Mouse (Mus musculus) liver, embryonic 14.5 days (tissue): ENCODE measurements at regions not wholly inside any gene's neighbourhood (a gene's known extent, or its start where the extent isn't known, plus 50 kb on each side); places are given as distances from the start of the nearest gene placed in this dataset.

Source experiments
- ATAC-seq: fragments of 200-750 bp; cut with Nextera tagmentation; 2 replicates; pipeline ENCODE4 v1.8.0; 2017; ENCODE audit warnings: moderate number of reproducible peaks, mild to moderate bottlenecking, moderate library complexity; ENCODE audit not compliant: insufficient read depth
- DNase-seq, 3 experiments: peaks; one replicate each; pipeline ENCODE4 v3.0.0-alpha.2; 2012 to 2013; ENCODE audit warnings: low read depth in 3 of 3, low spot score in 3 of 3
- H3K27ac ChIP-seq: fragments of 300-500 bp; sonication (generic); 2 replicates; pipeline ENCODE4 v1.5.1; 2014; ENCODE audit warnings: moderate library complexity, mild to moderate bottlenecking, control low read depth, inconsistent platforms
- H3K27me3 ChIP-seq: fragments of 300-500 bp; sonication (generic); 2 replicates; pipeline ENCODE4 v1.6.1; 2014; ENCODE audit warnings: mild to moderate bottlenecking, low read length, moderate library complexity; ENCODE audit not compliant: control insufficient read depth, insufficient read depth
- H3K36me3 ChIP-seq: fragments of 300-500 bp; sonication (generic); replicated peaks from 2 replicates; pipeline ENCODE4 v1.6.1; 2014; ENCODE audit warnings: low read depth; ENCODE audit not compliant: control insufficient read depth, insufficient read depth
- H3K4me1 ChIP-seq, 2 experiments: fragments of 200-500 bp in 1 of 2; fragments of 300-500 bp in 1 of 2; sonication (generic) in 1 of 2; replicated peaks; 2 replicates each; pipeline ENCODE4 v1.6.1; 2012 to 2014; ENCODE audit warnings: antibody characterized with exemption in 1 of 2, inconsistent platforms in 1 of 2, low read length in 1 of 2; ENCODE audit not compliant: control insufficient read depth in 2 of 2, insufficient read depth in 2 of 2
- H3K4me2 ChIP-seq: fragments of 300-500 bp; sonication (generic); 2 replicates; pipeline ENCODE4 v1.6.1; 2014; ENCODE audit warnings: low read depth, mild to moderate bottlenecking, control low read depth, moderate library complexity
- H3K4me3 ChIP-seq, 2 experiments: fragments of 200-500 bp in 1 of 2; fragments of 300-500 bp in 1 of 2; sonication (generic) in 1 of 2; 2 replicates each; pipeline ENCODE4 v1.5.1; 2012 to 2014; ENCODE audit warnings: low read depth in 2 of 2, low read length in 2 of 2, mild to moderate bottlenecking in 2 of 2, control low read depth in 1 of 2, inconsistent platforms in 1 of 2, moderate library complexity in 1 of 2; ENCODE audit not compliant: insufficient read depth in 1 of 2
- H3K9ac ChIP-seq: fragments of 300-500 bp; sonication (generic); replicated peaks from 2 replicates; pipeline ENCODE4 v1.6.1; 2014; ENCODE audit warnings: mild to moderate bottlenecking, control low read depth, moderate library complexity
- H3K9me3 ChIP-seq: fragments of 300-500 bp; sonication (generic); 2 replicates; pipeline ENCODE4 v1.6.1; 2016; ENCODE audit warnings: low read length, mixed read lengths; ENCODE audit not compliant: control insufficient read depth
- CTCF ChIP-seq: IDR thresholded peaks from 2 replicates; pipeline ENCODE4 v1.5.1; 2016; ENCODE audit warnings: antibody characterized with exemption, low read depth, control low read depth
- EP300 ChIP-seq: IDR thresholded peaks from 2 replicates; pipeline ENCODE4 v1.6.1; 2016; ENCODE audit warnings: antibody characterized with exemption, low read depth
- WGBS: fragments of 180-500 bp; shearing (Covaris S2); extraction: QIAGEN DNeasy Blood & Tissue Kit; methylation state at CpG from one replicate; pipeline ENCODE4 v1.1.7; 2014; ENCODE audit not compliant: insufficient replicate concordance; 5-methylcytosine and 5-hydroxymethylcytosine counted together

- H3K4me2 ChIP-seq: no peak overlapping the region
- H3K4me3 ChIP-seq: no peak overlapping the region
- ATAC-seq (no peak), DNase-seq (no peak)
- TF ChIP-seq CTCF (no peak), EP300 (no peak)
- H3K4me1 ChIP-seq: no peaks in the 10 kb centered on the region
- 15% methylated on average over 1 of the region's 1 CpGs for WGBS
- no peaks in the 10 kb centered on the region for H3K9me3 ChIP-seq
- no peak overlapping the region for H3K9ac ChIP-seq
- no peaks in the 10 kb centered on the region for H3K27me3 ChIP-seq
- no peak overlapping the region for H3K27ac ChIP-seq
- no peaks in the 10 kb centered on the region for H3K36me3 ChIP-seq
Observed at GRCm38 (mm10) chr4:71279710-71280109, 478.1 kb downstream of the Gm11232 start.

- no peaks in the 10 kb centered on the region for H3K27me3 ChIP-seq
- no peaks in the 10 kb centered on the region for H3K4me1 ChIP-seq
- H3K27ac ChIP-seq: no peak overlapping the region
- TF ChIP-seq EP300 (no peak), CTCF (no peak)
- H3K36me3 ChIP-seq: no peaks in the 10 kb centered on the region
- WGBS: 51% methylated on average over 2 of the region's 2 CpGs
- H3K4me3 ChIP-seq: no peak overlapping the region
- no peak overlapping the region for H3K9ac ChIP-seq
- no peak for DNase-seq
- no peak overlapping the region for H3K4me2 ChIP-seq
- ATAC-seq: no peak
- H3K9me3 ChIP-seq: no peaks in the 10 kb centered on the region
Observed at GRCm38 (mm10) chr4:71259897-71260296, 497.9 kb downstream of the Gm11232 start.

GRCm38 (mm10) chr4:71230497-71230872 lies 527.3 kb downstream of the Gm11232 start:
- Histone ChIP-seq H3K27me3 (no peaks in the 10 kb centered on the region), H3K27ac (no peak overlapping the region), H3K4me3 (no peak overlapping the region), H3K4me1 (no peaks in the 10 kb centered on the region), H3K4me2 (no peak overlapping the region), H3K36me3 (no peaks in the 10 kb centered on the region), H3K9me3 (no peaks in the 10 kb centered on the region), H3K9ac (no peak overlapping the region)
- no peak for DNase-seq
- TF ChIP-seq EP300: no peak
- TF ChIP-seq CTCF: no peak
- WGBS: 56% methylated on average over 4 of the region's 4 CpGs
- ATAC-seq: no peak

- 63% methylated on average over 3 of the region's 3 CpGs for WGBS
- H3K27ac ChIP-seq: no peak overlapping the region
- DNase-seq: no peak
- no peaks in the 10 kb centered on the region for H3K27me3 ChIP-seq
- no peak for ATAC-seq
- no peaks in the 10 kb centered on the region for H3K36me3 ChIP-seq
- H3K4me2 ChIP-seq: no peak overlapping the region
- H3K4me3 ChIP-seq: no peak overlapping the region
- H3K4me1 ChIP-seq: no peaks in the 10 kb centered on the region
- TF ChIP-seq EP300: no peak
- no peak for TF ChIP-seq CTCF
- H3K9ac ChIP-seq: no peak overlapping the region
- H3K9me3 ChIP-seq: no peaks in the 10 kb centered on the region
Observed at GRCm38 (mm10) chr4:71229796-71230496, 527.8 kb downstream of the Gm11232 start.

DNA sequence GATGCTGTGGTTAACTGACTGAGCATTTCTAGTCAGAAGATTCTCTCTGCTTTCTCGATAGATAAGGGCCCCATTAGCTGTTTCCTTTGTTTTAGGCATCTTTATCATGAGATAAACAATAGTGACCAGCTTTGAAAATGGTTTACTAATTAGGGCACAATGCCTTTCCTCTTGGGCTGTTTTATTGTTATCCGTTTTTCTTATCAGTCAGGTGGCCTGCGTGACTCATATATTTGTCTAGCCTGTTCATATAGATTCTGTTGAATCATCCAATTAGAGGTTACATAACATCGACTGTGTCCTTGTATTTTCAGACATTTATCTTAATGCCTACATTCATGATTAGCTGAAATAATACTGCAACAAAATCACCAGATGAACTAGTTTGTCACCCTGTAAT lies 531.1 kb downstream of the Gm11232 start:
- WGBS: 30% methylated on average over 4 of the region's 4 CpGs
- Histone ChIP-seq H3K36me3 (no peaks in the 10 kb centered on the region), H3K27ac (no peak overlapping the region), H3K4me1 (no peaks in the 10 kb centered on the region), H3K9ac (no peak overlapping the region), H3K27me3 (no peaks in the 10 kb centered on the region), H3K4me3 (no peak overlapping the region), H3K4me2 (no peak overlapping the region), H3K9me3 (no peaks in the 10 kb centered on the region)
- ATAC-seq (no peak), DNase-seq (no peak)
- TF ChIP-seq CTCF (no peak), EP300 (no peak)
